Mouse (Mus musculus): ENCODE measurements around the gene Dnah11. TPM values are rescaled to one million over a fixed set of nuclear protein-coding genes. Genes with fewer than 3 reads are reported as not detected.

Gene Dnah11
- polyA plus RNA-seq, 1 experiment from 2014 or later = 0.09 TPM

- under 1% methylated on average over 75 of the region's 75 CpGs for WGBS
- ATAC-seq = peak; percentile 94
- H3K9me3 ChIP-seq (ENCODE audit: control insufficient read depth, low read length) = no peaks in the 10 kb centered on the region
- peak overlapping the region; percentile 66 for H3K27ac ChIP-seq (ENCODE audit: low read length)
- H3K27me3 ChIP-seq (replicated peaks; ENCODE audit: control insufficient read depth, insufficient read depth, low read length) = peaks cover 3% of the 10 kb centered on the region; the same call in 1 of the 2 replicates
- H3K36me3 ChIP-seq (ENCODE audit: control insufficient read depth, insufficient read depth, low read length) = no peaks in the 10 kb centered on the region
- H3K4me2 ChIP-seq (ENCODE audit: low read depth, low read length) = peak overlapping the region; percentile 93
- H3K9ac ChIP-seq (ENCODE audit: low read depth, low read length) = peak overlapping the region; percentile 89
- H3K4me1 ChIP-seq (ENCODE audit: control insufficient read depth, insufficient read depth, low read length) = peaks cover 10% of the 10 kb centered on the region
- H3K4me3 ChIP-seq (ENCODE audit: low read length) = peak overlapping the region; percentile 90
Measured at GRCm38 (mm10) chr12:117843302-117844074, 355.4 kb downstream of the Dnah11 start.

GRCm38 (mm10) chr12:117842676-117843075 lies 356.2 kb downstream of the Dnah11 start:
- H3K4me1 ChIP-seq (ENCODE audit: control insufficient read depth, insufficient read depth, low read length) = peaks cover 10% of the 10 kb centered on the region
- WGBS = 82% methylated on average over 1 of the region's 1 CpGs
- no peak for ATAC-seq
- no peak overlapping the region for H3K9ac ChIP-seq (ENCODE audit: low read depth, low read length)
- no peaks in the 10 kb centered on the region for H3K36me3 ChIP-seq (ENCODE audit: control insufficient read depth, insufficient read depth, low read length)
- peaks cover 3% of the 10 kb centered on the region; the same call in 1 of the 2 replicates for H3K27me3 ChIP-seq (replicated peaks; ENCODE audit: control insufficient read depth, insufficient read depth, low read length)
- H3K4me2 ChIP-seq (ENCODE audit: low read depth, low read length) = no peak overlapping the region
- H3K27ac ChIP-seq (ENCODE audit: low read length) = no peak overlapping the region
- H3K9me3 ChIP-seq (ENCODE audit: control insufficient read depth, low read length) = no peaks in the 10 kb centered on the region
- no peak overlapping the region for H3K4me3 ChIP-seq (ENCODE audit: low read length)

- WGBS = 58% methylated on average over 1 of the region's 1 CpGs
- no peak for ATAC-seq
- H3K9me3 ChIP-seq (ENCODE audit: control insufficient read depth, low read length) = no peaks in the 10 kb centered on the region
Measured at GRCm38 (mm10) chr12:117840705-117841104, 358.1 kb downstream of the Dnah11 start.

GRCm38 (mm10) chr12:117837376-117837775 lies 361.5 kb downstream of the Dnah11 start:
- ATAC-seq = no peak
- WGBS = 88% methylated on average over 4 of the region's 4 CpGs
- no peak overlapping the region for H3K27ac ChIP-seq (ENCODE audit: low read length)
- H3K27me3 ChIP-seq (replicated peaks; ENCODE audit: control insufficient read depth, insufficient read depth, low read length) = no peaks in the 10 kb centered on the region
- H3K4me1 ChIP-seq (ENCODE audit: control insufficient read depth, insufficient read depth, low read length) = no peaks in the 10 kb centered on the region; the same call in 1 of the 2 replicates
- no peak overlapping the region for H3K4me2 ChIP-seq (ENCODE audit: low read depth, low read length)
- no peak overlapping the region for H3K9ac ChIP-seq (ENCODE audit: low read depth, low read length)
- H3K36me3 ChIP-seq (ENCODE audit: control insufficient read depth, insufficient read depth, low read length) = no peaks in the 10 kb centered on the region
- no peaks in the 10 kb centered on the region for H3K9me3 ChIP-seq (ENCODE audit: control insufficient read depth, low read length)
- no peak overlapping the region for H3K4me3 ChIP-seq (ENCODE audit: low read length)

More at GRCm38 (mm10) chr12:117840705-117841104, 358.1 kb downstream of the Dnah11 start:
- Histone ChIP-seq H3K27ac (ENCODE audit: low read length) (no peak overlapping the region), H3K4me1 (ENCODE audit: control insufficient read depth, insufficient read depth, low read length) (peaks cover 10% of the 10 kb centered on the region), H3K4me3 (ENCODE audit: low read length) (no peak overlapping the region), H3K4me2 (ENCODE audit: low read depth, low read length) (no peak overlapping the region), H3K27me3 (replicated peaks; ENCODE audit: control insufficient read depth, insufficient read depth, low read length) (peaks cover 3% of the 10 kb centered on the region; the same call in 1 of the 2 replicates), H3K9ac (ENCODE audit: low read depth, low read length) (no peak overlapping the region), H3K36me3 (ENCODE audit: control insufficient read depth, insufficient read depth, low read length) (no peaks in the 10 kb centered on the region)

GRCm38 (mm10) chr12:117835371-117835770 lies 363.5 kb downstream of the Dnah11 start:
- Histone ChIP-seq H3K4me1 (ENCODE audit: control insufficient read depth, insufficient read depth, low read length) (no peaks in the 10 kb centered on the region; the same call in 1 of the 2 replicates), H3K9ac (ENCODE audit: low read depth, low read length) (no peak overlapping the region), H3K4me2 (ENCODE audit: low read depth, low read length) (no peak overlapping the region), H3K36me3 (ENCODE audit: control insufficient read depth, insufficient read depth, low read length) (no peaks in the 10 kb centered on the region), H3K27me3 (replicated peaks; ENCODE audit: control insufficient read depth, insufficient read depth, low read length) (no peaks in the 10 kb centered on the region), H3K4me3 (ENCODE audit: low read length) (no peak overlapping the region), H3K27ac (ENCODE audit: low read length) (no peak overlapping the region), H3K9me3 (ENCODE audit: control insufficient read depth, low read length) (no peaks in the 10 kb centered on the region)
- WGBS = 34% methylated on average over 10 of the region's 10 CpGs
- no peak for ATAC-seq

GRCm38 (mm10) chr12:117834652-117835051 lies 364.2 kb downstream of the Dnah11 start:
- 85% methylated on average over 2 of the region's 2 CpGs for WGBS
- Histone ChIP-seq H3K36me3 (ENCODE audit: control insufficient read depth, insufficient read depth, low read length) (no peaks in the 10 kb centered on the region), H3K27me3 (replicated peaks; ENCODE audit: control insufficient read depth, insufficient read depth, low read length) (no peaks in the 10 kb centered on the region), H3K4me1 (ENCODE audit: control insufficient read depth, insufficient read depth, low read length) (no peaks in the 10 kb centered on the region; the same call in 1 of the 2 replicates), H3K9me3 (ENCODE audit: control insufficient read depth, low read length) (no peaks in the 10 kb centered on the region), H3K4me3 (ENCODE audit: low read length) (no peak overlapping the region), H3K9ac (ENCODE audit: low read depth, low read length) (no peak overlapping the region), H3K27ac (ENCODE audit: low read length) (no peak overlapping the region), H3K4me2 (ENCODE audit: low read depth, low read length) (no peak overlapping the region)
- ATAC-seq = no peak

GRCm38 (mm10) chr12:117832190-117832589 lies 366.7 kb downstream of the Dnah11 start:
- H3K27ac ChIP-seq (ENCODE audit: low read length) = no peak overlapping the region
- no peak overlapping the region for H3K4me3 ChIP-seq (ENCODE audit: low read length)
- no peaks in the 10 kb centered on the region for H3K36me3 ChIP-seq (ENCODE audit: control insufficient read depth, insufficient read depth, low read length)
- 46% methylated on average over 5 of the region's 5 CpGs for whole genome bisulfite sequencing
- H3K9me3 ChIP-seq (ENCODE audit: control insufficient read depth, low read length) = no peaks in the 10 kb centered on the region
- no peaks in the 10 kb centered on the region for H3K27me3 ChIP-seq (replicated peaks; ENCODE audit: control insufficient read depth, insufficient read depth, low read length)
- no peak for ATAC-seq
- no peak overlapping the region for H3K9ac ChIP-seq (ENCODE audit: low read depth, low read length)
- H3K4me2 ChIP-seq (ENCODE audit: low read depth, low read length) = no peak overlapping the region
- no peaks in the 10 kb centered on the region; the same call in 1 of the 2 replicates for H3K4me1 ChIP-seq (ENCODE audit: control insufficient read depth, insufficient read depth, low read length)

GRCm38 (mm10) chr12:117831351-117831961 lies 367.4 kb downstream of the Dnah11 start:
- no peak overlapping the region for H3K9ac ChIP-seq (ENCODE audit: low read depth, low read length)
- H3K27me3 ChIP-seq (replicated peaks; ENCODE audit: control insufficient read depth, insufficient read depth, low read length) = no peaks in the 10 kb centered on the region
- no peak for ATAC-seq
- H3K4me3 ChIP-seq (ENCODE audit: low read length) = no peak overlapping the region
- no peaks in the 10 kb centered on the region for H3K36me3 ChIP-seq (ENCODE audit: control insufficient read depth, insufficient read depth, low read length)
- H3K27ac ChIP-seq (ENCODE audit: low read length) = no peak overlapping the region
- H3K4me1 ChIP-seq (ENCODE audit: control insufficient read depth, insufficient read depth, low read length) = no peaks in the 10 kb centered on the region; the same call in 1 of the 2 replicates
- WGBS = 50% methylated on average over 8 of the region's 8 CpGs
- no peak overlapping the region for H3K4me2 ChIP-seq (ENCODE audit: low read depth, low read length)
- H3K9me3 ChIP-seq (ENCODE audit: control insufficient read depth, low read length) = no peaks in the 10 kb centered on the region

- no peak overlapping the region for H3K4me2 ChIP-seq (ENCODE audit: low read depth, low read length)
- no peaks in the 10 kb centered on the region for H3K9me3 ChIP-seq (ENCODE audit: control insufficient read depth, low read length)
- no peak overlapping the region for H3K27ac ChIP-seq (ENCODE audit: low read length)
- ATAC-seq = no peak; the same call in 1 of the 2 replicates
- H3K4me1 ChIP-seq (ENCODE audit: control insufficient read depth, insufficient read depth, low read length) = no peaks in the 10 kb centered on the region
- WGBS = 53% methylated on average over 3 of the region's 3 CpGs
- no peaks in the 10 kb centered on the region for H3K36me3 ChIP-seq (ENCODE audit: control insufficient read depth, insufficient read depth, low read length)
- no peaks in the 10 kb centered on the region for H3K27me3 ChIP-seq (replicated peaks; ENCODE audit: control insufficient read depth, insufficient read depth, low read length)
- no peak overlapping the region for H3K4me3 ChIP-seq (ENCODE audit: low read length)
- H3K9ac ChIP-seq (ENCODE audit: low read depth, low read length) = no peak overlapping the region
Measured at GRCm38 (mm10) chr12:117828350-117828749, 370.5 kb downstream of the Dnah11 start.
